Mouse (Mus musculus) olfactory bulb, adult 2 months (tissue): ENCODE measurements at regions not wholly inside any gene's neighbourhood (a gene's known extent, or its start where the extent isn't known, plus 50 kb on each side); places are given as distances from the start of the nearest gene placed in this dataset.

Experiments
- CTCF ChIP-seq: fragments of 200-500 bp; IDR thresholded peaks from 2 replicates; pipeline ENCODE4 v1.5.1; 2012; ENCODE audit warnings: low read depth, mild to moderate bottlenecking, low read length, moderate library complexity; ENCODE audit not compliant: insufficient read depth
- POLR2A ChIP-seq: fragments of 200-500 bp; IDR thresholded peaks from 2 replicates; pipeline ENCODE4 v1.6.1; 2012; ENCODE audit warnings: mild to moderate bottlenecking, low read depth, low read length, moderate library complexity; ENCODE audit not compliant: insufficient read depth

GRCm38 (mm10) chr6:147329201-147329600 is 65.2 kb upstream of the Pthlh start:
- TF ChIP-seq CTCF (no peak), POLR2A (no peak)
